Mouse (Mus musculus) neural tube, embryonic 13.5 days (tissue): Measurements from ENCODE around the gene Cdh20. TPM values are rescaled to one million over a fixed set of nuclear protein-coding genes. Genes with fewer than 3 reads are reported as not detected.

Experiments used
- ATAC-seq: fragments of 200-750 bp; cut with Nextera tagmentation; 2 replicates; pipeline ENCODE4 v1.8.0; 2017; ENCODE audit warnings: low read depth, mild to moderate bottlenecking, moderate TSS enrichment, moderate library complexity
- H3K27ac ChIP-seq: fragments of 300-500 bp; sonication (generic); replicated peaks from 2 replicates; pipeline ENCODE4 v1.5.1; 2015; ENCODE audit warnings: moderate library complexity, mild to moderate bottlenecking, inconsistent platforms
- H3K27me3 ChIP-seq: fragments of 300-500 bp; sonication (generic); 2 replicates; pipeline ENCODE4 v1.6.1; 2015; ENCODE audit warnings: mild to moderate bottlenecking, inconsistent platforms
- H3K36me3 ChIP-seq: fragments of 300-500 bp; sonication (generic); 2 replicates; pipeline ENCODE4 v1.6.1; 2015; ENCODE audit warnings: mild to moderate bottlenecking, inconsistent platforms
- H3K4me1 ChIP-seq: fragments of 300-500 bp; sonication (generic); replicated peaks from 2 replicates; pipeline ENCODE4 v1.6.1; 2015; ENCODE audit warnings: inconsistent platforms
- H3K4me2 ChIP-seq: fragments of 300-500 bp; sonication (generic); 2 replicates; pipeline ENCODE4 v1.6.1; 2015; ENCODE audit warnings: inconsistent platforms, mild to moderate bottlenecking, moderate library complexity
- H3K4me3 ChIP-seq: fragments of 300-500 bp; sonication (generic); 2 replicates; pipeline ENCODE4 v1.5.1; 2015; ENCODE audit warnings: mild to moderate bottlenecking, inconsistent platforms
- H3K9ac ChIP-seq: fragments of 300-500 bp; sonication (generic); 2 replicates; pipeline ENCODE4 v1.6.1; 2015; ENCODE audit warnings: moderate library complexity, mild to moderate bottlenecking, inconsistent platforms
- H3K9me3 ChIP-seq: fragments of 300-500 bp; sonication (generic); 2 replicates; pipeline ENCODE4 v1.6.1; 2016; ENCODE audit warnings: inconsistent platforms
- WGBS: fragments of 180-500 bp; shearing (Covaris S2); methylation state at CpG from one replicate; pipeline ENCODE4 v1.1.7; 2015; 5-methylcytosine and 5-hydroxymethylcytosine counted together
- polyA plus RNA-seq: library from polyadenylated mRNA; unstranded; fragments of >200 nt; fragmentation: Nextera tagmentation; extraction: Ambion mirVana; gene quantifications from 2 replicates; pipeline ENCODE4 v1.2.1, GENCODE M21; 2015

Cdh20 gene
- polyA plus RNA-seq, 1 experiment from 2014 or later = 1.6 TPM

DNA sequence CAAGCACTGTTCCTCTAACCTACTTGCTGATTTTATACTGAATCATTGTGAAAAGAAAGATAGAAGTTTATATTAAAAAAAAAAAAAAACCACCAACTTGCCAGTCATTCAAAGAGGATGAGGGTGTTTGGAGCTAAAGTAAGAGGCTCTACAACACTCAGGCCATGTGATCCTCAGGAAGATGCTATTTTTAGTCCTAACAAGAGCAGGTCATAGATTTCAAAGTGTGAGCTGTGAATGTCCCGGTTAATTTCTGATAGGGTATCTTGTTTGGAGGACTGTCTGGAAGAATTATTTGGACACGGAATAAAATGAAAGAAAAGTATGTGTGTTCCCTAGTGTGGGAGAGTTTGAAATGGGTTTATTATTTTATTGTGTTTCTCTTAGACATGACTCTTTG lies 49.2 kb downstream of the Cdh20 start:
- Histone ChIP-seq H3K36me3 (no peaks in the 10 kb centered on the region), H3K4me2 (no peak overlapping the region), H3K9me3 (no peaks in the 10 kb centered on the region), H3K4me3 (no peak overlapping the region), H3K27me3 (no peaks in the 10 kb centered on the region), H3K27ac (no peak overlapping the region), H3K9ac (no peak overlapping the region), H3K4me1 (no peaks in the 10 kb centered on the region)
- 88% methylated on average over 2 of the region's 2 CpGs for WGBS
- no peak for ATAC-seq

DNA sequence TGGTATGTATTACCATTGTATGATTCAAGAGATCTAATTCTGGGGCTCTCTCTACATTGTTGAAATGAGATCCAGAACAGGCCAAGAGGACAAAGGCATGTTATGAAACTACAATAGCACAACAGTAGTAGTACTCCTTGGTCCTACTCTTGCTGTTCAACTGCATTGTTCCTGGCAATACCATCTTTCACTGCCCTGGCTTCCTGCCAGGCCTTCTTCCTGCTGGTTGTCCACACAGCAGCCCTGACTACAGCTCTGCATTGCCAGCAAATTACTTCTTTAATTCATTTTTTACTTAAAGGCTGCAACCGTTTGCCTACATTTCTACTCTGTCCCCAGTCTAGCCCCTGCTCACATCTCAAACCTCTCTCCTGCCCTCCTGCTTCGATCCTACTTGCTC lies 59.8 kb downstream of the Cdh20 start:
- no peak overlapping the region for H3K4me2 ChIP-seq
- H3K9ac ChIP-seq = no peak overlapping the region
- no peak overlapping the region for H3K27ac ChIP-seq
- 84% methylated on average over 2 of the region's 2 CpGs for WGBS
- no peak for ATAC-seq
- no peaks in the 10 kb centered on the region for H3K36me3 ChIP-seq
- no peak overlapping the region for H3K4me3 ChIP-seq
- H3K9me3 ChIP-seq = no peaks in the 10 kb centered on the region
- no peaks in the 10 kb centered on the region for H3K4me1 ChIP-seq
- H3K27me3 ChIP-seq = no peaks in the 10 kb centered on the region

DNA sequence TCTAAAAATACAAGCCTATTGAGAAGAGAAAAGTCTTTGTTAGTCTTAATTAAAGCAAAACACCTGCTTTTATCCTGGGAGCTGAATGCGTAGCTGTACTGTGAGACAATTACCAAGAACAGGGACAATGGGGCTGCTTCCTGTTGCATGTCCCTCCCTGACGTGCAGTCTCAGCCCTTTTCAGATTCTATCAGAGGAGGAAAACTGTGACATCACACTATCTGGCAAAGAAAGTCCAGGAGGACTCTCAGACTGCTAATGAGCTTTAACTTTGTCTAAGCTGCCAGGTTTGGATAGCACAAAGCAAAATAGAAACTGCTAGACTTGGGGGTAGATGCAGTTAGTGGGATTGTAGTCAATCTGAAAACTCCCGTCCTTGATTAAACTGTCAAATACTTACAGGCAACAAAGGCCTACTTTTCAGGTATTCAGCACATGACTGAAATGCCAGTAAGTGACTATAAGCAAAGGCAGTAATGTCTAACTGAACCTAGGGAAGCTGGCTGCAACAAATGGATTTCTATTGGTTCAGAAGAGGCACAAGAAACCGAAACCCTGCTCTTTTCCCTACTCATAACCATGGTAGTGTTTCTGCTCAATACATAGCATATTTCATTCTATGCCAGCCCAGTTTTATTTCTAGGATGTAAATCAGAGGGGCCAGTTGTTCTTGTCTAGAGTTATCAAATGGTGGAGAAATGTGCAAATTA lies 70.0 kb downstream of the Cdh20 start:
- Histone ChIP-seq H3K27me3 (no peaks in the 10 kb centered on the region), H3K4me1 (peaks cover 3% of the 10 kb centered on the region; the same call in 1 of the 2 replicates), H3K9ac (no peak overlapping the region), H3K4me2 (no peak overlapping the region), H3K36me3 (no peaks in the 10 kb centered on the region), H3K9me3 (no peaks in the 10 kb centered on the region), H3K27ac (no peak overlapping the region), H3K4me3 (no peak overlapping the region)
- no peak for ATAC-seq
- WGBS = 61% methylated on average over 4 of the region's 4 CpGs

DNA sequence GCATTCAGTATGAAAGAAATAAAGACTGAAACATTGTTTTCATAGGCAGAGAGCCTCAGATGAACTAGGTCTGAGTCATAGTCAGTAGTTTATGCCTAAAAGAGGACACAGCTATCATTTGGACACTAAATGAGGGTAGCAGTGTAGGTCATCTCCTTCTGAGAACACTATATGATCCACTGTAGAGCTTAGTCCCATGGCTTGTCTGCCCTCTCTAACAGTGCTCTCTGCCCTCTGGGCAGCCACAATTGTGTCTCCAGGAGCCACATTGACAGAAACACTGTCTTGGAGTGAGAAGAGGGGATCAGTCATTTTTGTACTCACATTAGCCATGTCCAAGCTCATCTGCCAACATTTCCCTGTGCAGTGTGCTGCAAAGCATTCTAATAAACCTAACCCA lies 70.7 kb downstream of the Cdh20 start:
- Histone ChIP-seq H3K9ac (no peak overlapping the region), H3K4me1 (peaks cover 3% of the 10 kb centered on the region; the same call in 1 of the 2 replicates), H3K9me3 (no peaks in the 10 kb centered on the region), H3K4me2 (no peak overlapping the region), H3K36me3 (no peaks in the 10 kb centered on the region), H3K4me3 (no peak overlapping the region), H3K27me3 (no peaks in the 10 kb centered on the region), H3K27ac (no peak overlapping the region)
- no peak for ATAC-seq

DNA sequence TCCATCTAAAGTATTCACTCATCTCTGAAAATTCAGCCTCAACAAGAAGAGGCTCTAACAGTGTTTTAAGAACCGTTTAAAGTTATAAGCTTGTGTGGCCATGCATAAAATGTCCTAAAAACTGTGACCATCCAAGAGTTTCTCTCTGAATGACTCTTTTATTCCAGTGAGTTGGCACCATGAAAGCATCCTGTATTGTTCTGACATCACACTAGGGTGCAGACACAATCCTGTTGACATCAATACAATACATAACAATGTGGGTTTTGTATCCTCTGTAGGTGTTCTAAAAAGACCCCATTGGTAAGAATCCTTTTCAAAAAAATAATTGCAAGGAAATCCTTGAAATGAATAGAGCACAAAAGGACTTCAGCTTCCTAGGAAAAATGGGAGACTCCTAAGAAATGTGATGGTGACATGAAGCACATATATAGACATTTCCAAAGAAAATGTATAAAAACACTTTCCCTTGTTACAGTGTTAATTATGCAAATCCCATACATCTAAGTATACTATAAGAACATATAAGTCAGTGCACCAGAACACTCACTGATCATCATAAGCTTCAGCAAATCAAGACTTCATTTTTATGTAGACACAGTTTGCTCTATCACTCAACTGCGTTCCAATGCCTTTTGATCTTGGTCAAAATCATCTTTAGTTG lies 80.1 kb downstream of the Cdh20 start:
- Histone ChIP-seq H3K4me3 (no peak overlapping the region), H3K36me3 (no peaks in the 10 kb centered on the region), H3K4me2 (no peak overlapping the region), H3K27me3 (no peaks in the 10 kb centered on the region), H3K9me3 (no peaks in the 10 kb centered on the region), H3K9ac (no peak overlapping the region), H3K27ac (no peak overlapping the region), H3K4me1 (no peaks in the 10 kb centered on the region)
- WGBS = 23% methylated on average over 2 of the region's 2 CpGs
- ATAC-seq = no peak

DNA sequence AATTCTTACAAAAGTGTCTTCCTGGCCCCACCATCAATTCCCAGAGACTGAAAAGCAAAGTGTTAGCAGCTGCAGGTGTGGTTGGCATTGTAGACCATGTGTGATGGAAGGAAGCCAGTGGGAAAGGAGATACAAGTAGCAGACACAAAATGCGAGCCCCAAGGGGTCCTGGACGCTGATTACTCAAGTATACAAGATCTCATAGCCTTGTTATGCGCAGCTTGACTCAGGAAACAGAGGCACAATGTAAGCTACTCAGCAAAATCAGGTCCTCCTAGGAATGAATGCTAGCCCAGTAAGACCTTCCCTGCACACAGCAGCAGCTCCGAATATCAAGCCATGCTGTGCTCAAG lies 80.6 kb downstream of the Cdh20 start:
- H3K9me3 ChIP-seq = no peaks in the 10 kb centered on the region
- H3K4me1 ChIP-seq = no peaks in the 10 kb centered on the region
- ATAC-seq = no peak
- H3K27ac ChIP-seq = no peak overlapping the region
- no peaks in the 10 kb centered on the region for H3K36me3 ChIP-seq
- no peak overlapping the region for H3K4me3 ChIP-seq
- 43% methylated on average over 4 of the region's 4 CpGs for WGBS
- no peak overlapping the region for H3K9ac ChIP-seq
- no peaks in the 10 kb centered on the region for H3K27me3 ChIP-seq
- H3K4me2 ChIP-seq = no peak overlapping the region

DNA sequence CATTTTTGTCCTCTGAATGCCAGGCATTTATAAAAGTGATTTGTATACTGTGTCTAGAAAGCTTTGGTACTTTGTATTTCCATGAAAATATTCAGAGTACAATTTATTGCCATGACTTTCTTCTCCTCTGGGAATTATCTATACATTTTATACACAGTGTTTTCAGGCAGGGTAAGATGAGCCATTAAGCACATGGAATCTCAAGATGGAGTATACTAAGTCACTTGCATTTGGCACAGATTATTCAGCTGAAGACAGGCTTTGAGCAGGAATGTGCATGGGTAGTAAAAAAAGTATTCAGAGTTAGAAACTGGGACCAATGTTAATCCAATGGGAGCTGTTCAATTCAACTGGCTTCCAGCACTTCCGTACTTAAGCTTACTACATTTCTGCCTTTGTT lies 109.1 kb downstream of the Cdh20 start:
- Histone ChIP-seq H3K27me3 (no peaks in the 10 kb centered on the region), H3K4me1 (no peaks in the 10 kb centered on the region), H3K9ac (no peak overlapping the region), H3K27ac (no peak overlapping the region), H3K4me2 (no peak overlapping the region), H3K4me3 (no peak overlapping the region), H3K36me3 (no peaks in the 10 kb centered on the region), H3K9me3 (no peaks in the 10 kb centered on the region)
- 61% methylated on average over 1 of the region's 1 CpGs for WGBS
- ATAC-seq = no peak

DNA sequence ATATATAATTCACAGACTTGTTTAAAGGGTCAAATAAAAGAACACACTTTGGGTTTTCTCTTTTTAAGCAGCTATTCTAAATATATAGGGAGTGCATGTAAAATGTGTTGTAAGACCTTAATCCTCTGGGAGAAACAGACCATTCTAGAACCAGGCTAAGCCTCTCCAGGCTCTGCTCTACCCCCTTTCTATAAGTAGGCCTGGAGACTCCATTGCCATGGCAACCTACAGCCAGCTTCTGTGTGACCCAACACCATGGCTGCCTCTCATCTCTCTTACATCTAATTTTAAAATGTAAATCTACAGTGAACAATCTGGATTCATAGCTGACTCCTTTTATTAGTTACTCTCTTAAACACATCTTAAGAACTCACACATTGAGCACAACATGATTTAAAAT lies 133.5 kb downstream of the Cdh20 start:
- H3K4me3 ChIP-seq = no peak overlapping the region
- no peak overlapping the region for H3K4me2 ChIP-seq
- H3K4me1 ChIP-seq = no peaks in the 10 kb centered on the region
- no peaks in the 10 kb centered on the region for H3K9me3 ChIP-seq
- ATAC-seq = no peak
- no peak overlapping the region for H3K27ac ChIP-seq
- H3K9ac ChIP-seq = no peak overlapping the region
- H3K36me3 ChIP-seq = no peaks in the 10 kb centered on the region
- H3K27me3 ChIP-seq = no peaks in the 10 kb centered on the region

DNA sequence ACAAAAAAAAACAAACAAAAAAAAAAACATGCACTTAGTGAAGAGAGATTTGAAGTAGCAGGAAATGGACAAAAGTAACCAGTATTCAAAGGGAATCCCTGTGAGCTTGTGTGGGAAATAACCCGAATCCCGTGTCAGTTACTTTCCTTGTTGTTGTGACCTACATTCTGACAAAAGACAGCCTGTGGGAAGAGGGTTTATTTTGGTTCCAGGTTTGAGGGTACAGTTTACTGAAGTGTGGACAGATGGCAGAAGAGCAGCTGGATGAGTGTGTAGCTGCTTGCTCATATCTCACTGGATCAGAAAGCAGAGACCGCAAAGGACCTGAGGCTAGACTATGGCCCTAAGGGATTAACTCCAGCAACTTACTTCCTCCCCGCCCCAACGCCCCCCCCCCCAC lies 135.1 kb downstream of the Cdh20 start:
- no peak overlapping the region for H3K9ac ChIP-seq
- no peaks in the 10 kb centered on the region for H3K4me1 ChIP-seq
- ATAC-seq = no peak
- no peak overlapping the region for H3K27ac ChIP-seq
- H3K9me3 ChIP-seq = no peaks in the 10 kb centered on the region
- no peak overlapping the region for H3K4me3 ChIP-seq
- no peaks in the 10 kb centered on the region for H3K36me3 ChIP-seq
- no peaks in the 10 kb centered on the region for H3K27me3 ChIP-seq
- H3K4me2 ChIP-seq = no peak overlapping the region
- 81% methylated on average over 5 of the region's 5 CpGs for WGBS

DNA sequence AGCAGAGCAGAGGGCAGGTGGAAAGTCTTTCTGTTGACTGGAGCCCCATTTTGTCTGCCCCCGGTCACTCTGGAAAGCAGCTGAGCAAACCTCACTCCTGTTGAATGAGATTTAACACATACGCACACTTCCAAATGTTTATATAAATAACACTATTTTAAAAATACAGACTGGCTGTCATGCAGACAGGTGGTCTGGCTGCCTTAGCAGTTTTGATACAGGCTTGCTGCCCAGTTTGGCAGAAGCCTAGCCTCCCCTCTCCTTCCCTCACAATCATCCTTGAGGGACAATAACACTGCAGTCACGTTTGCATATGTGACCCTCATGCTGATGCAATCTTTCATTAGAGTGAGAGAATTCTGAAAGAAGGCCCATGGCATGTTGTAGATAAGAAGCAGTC lies 144.1 kb downstream of the Cdh20 start:
- no peaks in the 10 kb centered on the region for H3K27me3 ChIP-seq
- H3K4me3 ChIP-seq = no peak overlapping the region
- H3K9me3 ChIP-seq = no peaks in the 10 kb centered on the region
- no peaks in the 10 kb centered on the region for H3K36me3 ChIP-seq
- ATAC-seq = no peak
- no peak overlapping the region for H3K27ac ChIP-seq
- no peak overlapping the region for H3K9ac ChIP-seq
- 61% methylated on average over 3 of the region's 3 CpGs for WGBS
- H3K4me2 ChIP-seq = no peak overlapping the region
- H3K4me1 ChIP-seq = 0 out of 2 replicates have a peak, but pooled peaks cover 9% of the 10 kb centered on the region

DNA sequence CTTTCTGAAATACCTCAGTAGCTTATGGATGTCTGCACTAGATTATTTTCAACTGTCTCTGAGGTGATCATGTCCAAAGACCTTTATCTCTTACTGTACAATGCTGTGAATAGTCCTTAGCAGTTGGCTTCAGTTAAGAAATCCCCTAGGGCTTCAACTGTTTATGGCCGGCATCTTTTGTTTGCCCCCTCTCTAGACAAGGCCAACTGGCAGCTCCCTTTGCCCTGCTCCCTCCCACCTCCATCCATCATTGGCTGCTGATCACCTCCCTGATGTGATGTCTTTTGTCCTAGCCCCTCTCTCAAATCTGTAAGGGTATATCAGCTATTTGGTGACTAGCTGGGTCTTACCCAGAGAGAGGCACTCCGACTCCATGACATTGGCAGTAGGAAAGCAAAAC lies 148.2 kb downstream of the Cdh20 start:
- 0 out of 2 replicates have a peak, but pooled peaks cover 9% of the 10 kb centered on the region for H3K4me1 ChIP-seq
- whole genome bisulfite sequencing = 27% methylated on average over 2 of the region's 2 CpGs
- H3K9me3 ChIP-seq = no peaks in the 10 kb centered on the region
- H3K36me3 ChIP-seq = no peaks in the 10 kb centered on the region
- H3K27ac ChIP-seq = no peak overlapping the region
- H3K4me2 ChIP-seq = no peak overlapping the region
- H3K9ac ChIP-seq = no peak overlapping the region
- ATAC-seq = no peak
- H3K27me3 ChIP-seq = no peaks in the 10 kb centered on the region
- H3K4me3 ChIP-seq = no peak overlapping the region

DNA sequence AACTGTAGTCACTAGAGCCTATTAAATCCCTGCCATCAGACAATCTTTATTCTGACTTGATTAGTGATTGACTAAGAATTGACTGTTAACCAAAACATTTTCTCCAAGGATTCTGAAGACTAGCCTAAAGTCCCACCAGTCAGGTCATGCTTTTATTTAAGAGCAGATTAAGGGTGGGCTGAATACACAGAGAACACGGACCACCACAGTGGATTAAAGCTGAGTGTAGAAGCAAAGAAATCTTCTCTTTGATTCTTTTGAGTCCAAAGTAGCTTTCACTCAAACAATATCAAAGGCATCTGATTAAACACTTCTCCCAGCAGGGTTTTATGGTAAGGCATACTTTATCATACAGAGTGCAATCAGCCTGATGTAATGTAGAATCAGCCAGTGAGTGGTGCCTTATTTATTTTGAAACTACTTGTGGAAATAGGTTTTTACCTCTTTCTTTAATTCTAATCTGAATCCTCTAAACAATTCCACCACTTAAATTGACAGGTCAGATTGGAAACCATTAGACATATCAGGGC lies 149.0 kb downstream of the Cdh20 start:
- no peak overlapping the region for H3K27ac ChIP-seq
- no peaks in the 10 kb centered on the region for H3K27me3 ChIP-seq
- ATAC-seq = no peak
- H3K9ac ChIP-seq = no peak overlapping the region
- H3K4me2 ChIP-seq = no peak overlapping the region
- no peak overlapping the region for H3K4me3 ChIP-seq
- no peaks in the 10 kb centered on the region for H3K9me3 ChIP-seq
- WGBS = 27% methylated on average over 1 of the region's 1 CpGs
- H3K4me1 ChIP-seq = 0 out of 2 replicates have a peak, but pooled peaks cover 8% of the 10 kb centered on the region
- no peaks in the 10 kb centered on the region for H3K36me3 ChIP-seq

DNA sequence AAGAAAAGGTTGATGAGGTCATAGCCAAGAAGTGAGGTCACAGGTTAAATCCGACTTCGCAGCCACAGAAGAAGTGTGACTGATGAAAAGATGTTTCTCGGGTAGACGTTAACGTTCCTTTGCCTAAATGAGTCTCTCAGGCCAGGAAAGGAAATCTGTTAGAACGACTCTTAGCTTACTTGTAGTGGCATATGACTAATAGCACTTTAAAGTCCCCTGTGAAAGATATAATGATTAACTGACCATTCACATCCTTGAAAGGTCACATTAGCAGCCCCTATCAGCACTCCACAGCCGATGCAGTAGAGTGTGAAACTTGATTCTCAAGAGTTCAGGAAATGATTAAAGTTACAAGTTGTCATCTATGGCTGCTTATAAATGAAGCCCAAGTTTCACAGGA lies 164.7 kb downstream of the Cdh20 start:
- no peak for ATAC-seq
- Histone ChIP-seq H3K27ac (no peak overlapping the region), H3K27me3 (no peaks in the 10 kb centered on the region), H3K4me1 (no peaks in the 10 kb centered on the region), H3K9me3 (no peaks in the 10 kb centered on the region), H3K4me2 (no peak overlapping the region), H3K36me3 (no peaks in the 10 kb centered on the region), H3K4me3 (no peak overlapping the region), H3K9ac (no peak overlapping the region)
- 52% methylated on average over 7 of the region's 7 CpGs for WGBS
